Mouse (Mus musculus): ENCODE results near the gene Kif5a.
A peak's percentile ranks its signal among the peaks of the same experiment; 100 is the strongest.

GRCm38 (mm10) chr10:127238241-127238824 is 24.8 kb downstream of the Kif5a start:
- TF ChIP-seq CTCF (conservative IDR thresholded peaks at IDR 0.05; ENCODE audit: low read length) (no peak), NANOG (IDR thresholded peaks at IDR 0.05; ENCODE audit: borderline replicate concordance, low read length) (peak; percentile 21; the same call in 1 of the 2 replicates), POU5F1 (IDR thresholded peaks at IDR 0.05; ENCODE audit: borderline replicate concordance, low read length) (no peak)
